Mouse (Mus musculus) stomach, postnatal 0 days (tissue): ENCODE results near the gene Ssu72. TPM values are rescaled to one million over a fixed set of nuclear protein-coding genes. Genes with fewer than 3 reads are reported as not detected.
"Not testable (repeated sequence)": the region's sequence is repeated elsewhere in the genome, so short reads cannot be mapped to it uniquely, and the experiment has no call there.

Source experiments
- ATAC-seq: fragments of 200-750 bp; cut with Nextera tagmentation; 2 replicates; pipeline ENCODE4 v1.8.0; 2017; ENCODE audit not compliant: low FRiP score, low TSS enrichment
- DNase-seq: peaks from one replicate; pipeline ENCODE4 v3.0.0-alpha.2; 2016; ENCODE audit warnings: low spot score
- H3K27ac ChIP-seq: fragments of 300-500 bp; sonication (generic); replicated peaks from 2 replicates; pipeline ENCODE4 v1.5.1; 2014; ENCODE audit warnings: mild to moderate bottlenecking, control low read depth
- H3K27me3 ChIP-seq: fragments of 300-500 bp; sonication (generic); 2 replicates; pipeline ENCODE4 v1.6.1; 2014; ENCODE audit warnings: low read length; ENCODE audit not compliant: control insufficient read depth, insufficient read depth
- H3K36me3 ChIP-seq: fragments of 300-500 bp; sonication (generic); 2 replicates; pipeline ENCODE4 v1.6.1; 2014; ENCODE audit warnings: low read length, mixed read lengths; ENCODE audit not compliant: control insufficient read depth, insufficient read depth
- H3K4me1 ChIP-seq: fragments of 300-500 bp; sonication (generic); replicated peaks from 2 replicates; pipeline ENCODE4 v1.6.1; 2014; ENCODE audit warnings: antibody characterized with exemption; ENCODE audit not compliant: control insufficient read depth, insufficient read depth
- H3K4me2 ChIP-seq: fragments of 300-500 bp; sonication (generic); replicated peaks from 2 replicates; pipeline ENCODE4 v1.6.1; 2014; ENCODE audit warnings: low read depth, mild to moderate bottlenecking, control low read depth, moderate library complexity
- H3K4me3 ChIP-seq: fragments of 300-500 bp; sonication (generic); 2 replicates; pipeline ENCODE4 v1.5.1; 2014; ENCODE audit warnings: low read depth, low read length, control low read depth
- H3K9ac ChIP-seq: fragments of 300-500 bp; sonication (generic); 2 replicates; pipeline ENCODE4 v1.6.1; 2014; ENCODE audit warnings: mild to moderate bottlenecking, low read length, control low read depth, mixed read lengths
- H3K9me3 ChIP-seq: fragments of 300-500 bp; sonication (generic); 2 replicates; pipeline ENCODE4 v1.6.1; 2016; ENCODE audit warnings: low read length; ENCODE audit not compliant: control insufficient read depth
- CTCF ChIP-seq: IDR thresholded peaks from 2 replicates; pipeline ENCODE4 v1.5.1; 2016; ENCODE audit warnings: antibody characterized with exemption, low read depth, mild to moderate bottlenecking, moderate library complexity
- EP300 ChIP-seq: optimal IDR thresholded peaks from 2 replicates; pipeline ENCODE3; 2016; ENCODE audit warnings: antibody characterized with exemption
- WGBS: fragments of 180-500 bp; shearing (Covaris S2); extraction: QIAGEN DNeasy Blood & Tissue Kit; methylation state at CpG from one replicate; pipeline ENCODE4 v1.1.7; 2014; 5-methylcytosine and 5-hydroxymethylcytosine counted together
- polyA plus RNA-seq: library from polyadenylated mRNA; unstranded; fragments of >200 nt; fragmentation: Nextera tagmentation; extraction: Ambion mirVana; gene quantifications from 2 replicates; pipeline ENCODE4 v1.2.1, GENCODE M21; 2015

The Ssu72 gene
- polyA plus RNA-seq, 1 experiment from 2014 or later: 153 TPM

GRCm38 (mm10) chr4:155739741-155740636 lies 35.4 kb downstream of the Ssu72 start:
- 71% methylated on average over 37 of the region's 37 CpGs for WGBS
- H3K9ac ChIP-seq: no peak overlapping the region
- peaks cover 10% of the 10 kb centered on the region; the same call in 1 of the 2 replicates for H3K36me3 ChIP-seq
- ATAC-seq: no peak
- no peaks in the 10 kb centered on the region for H3K9me3 ChIP-seq
- TF ChIP-seq CTCF (no peak), EP300 (no peak)
- no peak overlapping the region for H3K4me2 ChIP-seq
- H3K4me1 ChIP-seq: no peaks in the 10 kb centered on the region; the same call in 1 of the 2 replicates
- H3K27ac ChIP-seq: no peak overlapping the region
- no peak for DNase-seq
- no peak overlapping the region for H3K4me3 ChIP-seq
- H3K27me3 ChIP-seq: no peaks in the 10 kb centered on the region

GRCm38 (mm10) chr4:155740681-155741080 lies 36.1 kb downstream of the Ssu72 start:
- not testable (repeated sequence) for H3K4me2 ChIP-seq, ATAC-seq, H3K4me1 ChIP-seq, H3K4me3 ChIP-seq, H3K27me3 ChIP-seq, H3K36me3 ChIP-seq, H3K27ac ChIP-seq, H3K9ac ChIP-seq, DNase-seq, H3K9me3 ChIP-seq
- WGBS: 90% methylated on average over 10 of the region's 10 CpGs

- Histone ChIP-seq H3K4me2 (no peak overlapping the region), H3K4me1 (no peaks in the 10 kb centered on the region), H3K27ac (no peak overlapping the region), H3K4me3 (no peak overlapping the region), H3K36me3 (peaks cover 15% of the 10 kb centered on the region), H3K9ac (no peak overlapping the region), H3K27me3 (no peaks in the 10 kb centered on the region), H3K9me3 (no peaks in the 10 kb centered on the region)
- WGBS: 88% methylated on average over 5 of the region's 5 CpGs
- TF ChIP-seq CTCF (no peak), EP300 (no peak)
- DNase-seq: no peak
- no peak for ATAC-seq
These were observed 38.1 kb downstream of the Ssu72 start for GRCm38 (mm10) chr4:155742684-155743083.

- H3K4me1 ChIP-seq: no peaks in the 10 kb centered on the region
- WGBS: 91% methylated on average over 8 of the region's 8 CpGs
- no peak overlapping the region for H3K27ac ChIP-seq
- H3K36me3 ChIP-seq: peaks cover 21% of the 10 kb centered on the region
- TF ChIP-seq EP300 (no peak), CTCF (no peak)
- no peaks in the 10 kb centered on the region for H3K9me3 ChIP-seq
- no peak overlapping the region for H3K9ac ChIP-seq
- no peaks in the 10 kb centered on the region for H3K27me3 ChIP-seq
- no peak overlapping the region for H3K4me2 ChIP-seq
- H3K4me3 ChIP-seq: no peak overlapping the region
- DNase-seq: no peak
- no peak for ATAC-seq
These were observed 39.9 kb downstream of the Ssu72 start for GRCm38 (mm10) chr4:155744474-155744873.

- WGBS: 88% methylated on average over 5 of the region's 5 CpGs
- peaks cover 23% of the 10 kb centered on the region for H3K36me3 ChIP-seq
- DNase-seq (no peak), ATAC-seq (no peak)
- no peak overlapping the region for H3K27ac ChIP-seq
- no peaks in the 10 kb centered on the region for H3K27me3 ChIP-seq
- H3K4me3 ChIP-seq: no peak overlapping the region
- H3K9me3 ChIP-seq: no peaks in the 10 kb centered on the region
- H3K4me2 ChIP-seq: no peak overlapping the region
- no peak for TF ChIP-seq CTCF
- TF ChIP-seq EP300: no peak
- no peak overlapping the region for H3K9ac ChIP-seq
- no peaks in the 10 kb centered on the region for H3K4me1 ChIP-seq
These were observed 40.5 kb downstream of the Ssu72 start for GRCm38 (mm10) chr4:155745136-155745535.

GRCm38 (mm10) chr4:155746036-155746548 lies 41.5 kb downstream of the Ssu72 start:
- TF ChIP-seq EP300 (no peak), CTCF (no peak)
- Histone ChIP-seq H3K9me3 (no peaks in the 10 kb centered on the region), H3K4me3 (no peak overlapping the region), H3K36me3 (peaks cover 27% of the 10 kb centered on the region), H3K9ac (no peak overlapping the region), H3K4me1 (no peaks in the 10 kb centered on the region), H3K27ac (no peak overlapping the region), H3K4me2 (no peak overlapping the region), H3K27me3 (no peaks in the 10 kb centered on the region)
- WGBS: 83% methylated on average over 8 of the region's 8 CpGs
- DNase-seq (no peak), ATAC-seq (no peak)
